Mouse (Mus musculus) retina, adult 2 months (tissue): ENCODE data around the gene Fmo5.

ENCODE experiments used
- DNase-seq: peaks from one replicate; pipeline ENCODE4 v3.0.0-alpha.2; 2012; ENCODE audit warnings: low read depth, low spot score

Fmo5 gene

GRCm38 (mm10) chr3:97628391-97629001, at the start of gene Fmo5:
Fmo5 (plus strand) TSS chr3:97628804.
- no peak for DNase-seq

- DNase-seq: peak; percentile 56
Observed at GRCm38 (mm10) chr3:97585383-97586160, 43.0 kb upstream of the Fmo5 start.

GRCm38 (mm10) chr3:97587656-97588055, 40.9 kb upstream of the Fmo5 start:
- DNase-seq: no peak

- no peak for DNase-seq
Observed at GRCm38 (mm10) chr3:97590699-97591098, 37.9 kb upstream of the Fmo5 start.

- no peak for DNase-seq
Observed at GRCm38 (mm10) chr3:97593089-97593488, 35.5 kb upstream of the Fmo5 start.

GRCm38 (mm10) chr3:97594140-97594539, 34.5 kb upstream of the Fmo5 start:
- DNase-seq: no peak

- no peak for DNase-seq
Observed at GRCm38 (mm10) chr3:97595066-97595465, 33.5 kb upstream of the Fmo5 start.

GRCm38 (mm10) chr3:97596796-97597195, 31.8 kb upstream of the Fmo5 start:
- no peak for DNase-seq

GRCm38 (mm10) chr3:97600050-97600832, 28.4 kb upstream of the Fmo5 start:
- DNase-seq: no peak

- peak; percentile 11 for DNase-seq
Observed at GRCm38 (mm10) chr3:97609201-97609844, 19.3 kb upstream of the Fmo5 start.

GRCm38 (mm10) chr3:97609845-97610410, 18.7 kb upstream of the Fmo5 start, which contains the start of gene Chd1l:
Chd1l (minus strand) TSS chr3:97610203.
- peak; percentile 84 for DNase-seq

- no peak for DNase-seq
Observed at GRCm38 (mm10) chr3:97611021-97611420, 17.6 kb upstream of the Fmo5 start.

- no peak for DNase-seq
Observed at GRCm38 (mm10) chr3:97615154-97615553, 13.4 kb upstream of the Fmo5 start.

- DNase-seq: no peak
Observed at GRCm38 (mm10) chr3:97615933-97616332, 12.7 kb upstream of the Fmo5 start.

- DNase-seq: no peak
Observed at GRCm38 (mm10) chr3:97617091-97617825, 11.3 kb upstream of the Fmo5 start.

- no peak for DNase-seq
Observed at GRCm38 (mm10) chr3:97617899-97618298, 10.7 kb upstream of the Fmo5 start.

GRCm38 (mm10) chr3:97620657-97621056, 7.9 kb upstream of the Fmo5 start:
- DNase-seq: no peak

GRCm38 (mm10) chr3:97624611-97625010, 4.0 kb upstream of the Fmo5 start:
- no peak for DNase-seq

- no peak for DNase-seq
Observed at GRCm38 (mm10) chr3:97627893-97628292, 711 bp upstream of the Fmo5 start.

GRCm38 (mm10) chr3:97629941-97630340, 1.3 kb downstream of the Fmo5 start:
- no peak for DNase-seq

GRCm38 (mm10) chr3:97630746-97631145, 2.1 kb downstream of the Fmo5 start:
- DNase-seq: no peak
